Mouse (Mus musculus) intestine, embryonic 14.5 days (tissue): Measurements from ENCODE around the gene Wrap73. TPM values are rescaled to one million over a fixed set of nuclear protein-coding genes. Genes with fewer than 3 reads are reported as not detected.
A peak's percentile ranks its signal among the peaks of the same experiment; 100 is the strongest.

Experiments used
- ATAC-seq: fragments of 200-750 bp; cut with Nextera tagmentation; replicated peaks from 2 replicates; pipeline ENCODE4 v1.8.0; 2017; ENCODE audit warnings: low read depth, moderate number of reproducible peaks, moderate TSS enrichment, moderate library complexity; ENCODE audit not compliant: low FRiP score, low TSS enrichment
- DNase-seq: peaks from one replicate; pipeline ENCODE4 v3.0.0-alpha.2; 2018; ENCODE audit warnings: low spot score
- H3K27ac ChIP-seq: fragments of 300-500 bp; sonication (generic); 2 replicates; pipeline ENCODE4 v1.5.1; 2014; ENCODE audit warnings: low read depth, mild to moderate bottlenecking, control low read depth
- H3K27me3 ChIP-seq: fragments of 300-500 bp; sonication (generic); replicated peaks from 2 replicates; pipeline ENCODE4 v1.6.1; 2014; ENCODE audit warnings: low read length, control low read depth; ENCODE audit not compliant: control insufficient read depth, insufficient read depth
- H3K36me3 ChIP-seq: fragments of 300-500 bp; sonication (generic); 2 replicates; pipeline ENCODE4 v1.6.1; 2014; ENCODE audit warnings: low read length, control low read depth; ENCODE audit not compliant: control insufficient read depth, insufficient read depth
- H3K4me1 ChIP-seq: fragments of 300-500 bp; sonication (generic); replicated peaks from 2 replicates; pipeline ENCODE4 v1.6.1; 2014; ENCODE audit warnings: low read length, control low read depth, mixed read lengths; ENCODE audit not compliant: control insufficient read depth, insufficient read depth
- H3K4me2 ChIP-seq: fragments of 300-500 bp; sonication (generic); 2 replicates; pipeline ENCODE4 v1.6.1; 2014; ENCODE audit warnings: low read length
- H3K4me3 ChIP-seq: fragments of 300-500 bp; sonication (generic); 2 replicates; pipeline ENCODE4 v1.5.1; 2014; ENCODE audit warnings: low read depth, low read length, control low read depth, mixed read lengths
- H3K9ac ChIP-seq: fragments of 300-500 bp; sonication (generic); 2 replicates; pipeline ENCODE4 v1.6.1; 2014; ENCODE audit warnings: mild to moderate bottlenecking, low read length
- H3K9me3 ChIP-seq: fragments of 300-500 bp; sonication (generic); 2 replicates; pipeline ENCODE4 v1.6.1; 2016; ENCODE audit warnings: low read length, control low read depth; ENCODE audit not compliant: control insufficient read depth
- WGBS: fragments of 180-500 bp; shearing (Covaris S2); extraction: QIAGEN DNeasy Blood & Tissue Kit; methylation state at CpG from one replicate; pipeline ENCODE4 v1.1.7; 2014; 5-methylcytosine and 5-hydroxymethylcytosine counted together
- polyA plus RNA-seq: library from polyadenylated mRNA; unstranded; fragments of >200 nt; fragmentation: Nextera tagmentation; extraction: Ambion mirVana; gene quantifications from 2 replicates; pipeline ENCODE4 v1.2.1, GENCODE M21; 2014

Wrap73 gene
- polyA plus RNA-seq, 1 experiment from 2014 or later, result 32.7 TPM

GRCm38 (mm10) chr4:154127273-154127672 lies 14.9 kb upstream of the Wrap73 start:
- Histone ChIP-seq H3K27me3 (no peaks in the 10 kb centered on the region), H3K36me3 (no peaks in the 10 kb centered on the region), H3K4me2 (no peak overlapping the region), H3K4me1 (no peaks in the 10 kb centered on the region), H3K4me3 (no peak overlapping the region), H3K9me3 (no peaks in the 10 kb centered on the region), H3K27ac (no peak overlapping the region), H3K9ac (no peak overlapping the region)
- ATAC-seq (no peak), DNase-seq (no peak)
- WGBS, result 67% methylated on average over 3 of the region's 3 CpGs

- Histone ChIP-seq H3K4me3 (no peak overlapping the region), H3K9ac (no peak overlapping the region), H3K9me3 (no peaks in the 10 kb centered on the region), H3K27ac (no peak overlapping the region), H3K36me3 (no peaks in the 10 kb centered on the region), H3K27me3 (no peaks in the 10 kb centered on the region), H3K4me1 (no peaks in the 10 kb centered on the region), H3K4me2 (no peak overlapping the region)
- ATAC-seq (no peak), DNase-seq (no peak)
Measured at GRCm38 (mm10) chr4:154129950-154130349, 12.2 kb upstream of the Wrap73 start.

- no peak overlapping the region for H3K27ac ChIP-seq
- H3K4me3 ChIP-seq, result no peak overlapping the region
- no peak overlapping the region for H3K4me2 ChIP-seq
- peaks cover 14% of the 10 kb centered on the region for H3K27me3 ChIP-seq
- no peak overlapping the region for H3K9ac ChIP-seq
- H3K9me3 ChIP-seq, result no peaks in the 10 kb centered on the region
- DNase-seq (no peak), ATAC-seq (no peak)
- 71% methylated on average over 4 of the region's 4 CpGs for WGBS
- no peaks in the 10 kb centered on the region for H3K36me3 ChIP-seq
- no peaks in the 10 kb centered on the region for H3K4me1 ChIP-seq
Measured at GRCm38 (mm10) chr4:154131894-154132293, 10.3 kb upstream of the Wrap73 start.

- H3K4me1 ChIP-seq, result no peaks in the 10 kb centered on the region
- no peak overlapping the region for H3K4me2 ChIP-seq
- no peaks in the 10 kb centered on the region for H3K36me3 ChIP-seq
- DNase-seq (no peak), ATAC-seq (no peak)
- no peak overlapping the region for H3K27ac ChIP-seq
- H3K4me3 ChIP-seq, result no peak overlapping the region
- H3K27me3 ChIP-seq, result peaks cover 43% of the 10 kb centered on the region
- no peak overlapping the region for H3K9ac ChIP-seq
- H3K9me3 ChIP-seq, result no peaks in the 10 kb centered on the region
- 55% methylated on average over 4 of the region's 4 CpGs for WGBS
Measured at GRCm38 (mm10) chr4:154134803-154135202, 7.4 kb upstream of the Wrap73 start.

- Histone ChIP-seq H3K27me3 (peaks cover 65% of the 10 kb centered on the region), H3K9me3 (no peaks in the 10 kb centered on the region)
- WGBS, result 56% methylated on average over 5 of the region's 5 CpGs
Measured at GRCm38 (mm10) chr4:154137139-154137538, 5.0 kb upstream of the Wrap73 start.

GRCm38 (mm10) chr4:154139671-154140181 lies 2.4 kb upstream of the Wrap73 start:
- under 1% methylated on average over 48 of the region's 59 CpGs for WGBS
- Histone ChIP-seq H3K9ac (peak overlapping the region; percentile 29), H3K4me2 (peak overlapping the region; percentile 92), H3K4me3 (peak overlapping the region; percentile 44), H3K36me3 (no peaks in the 10 kb centered on the region), H3K27me3 (peaks cover 65% of the 10 kb centered on the region), H3K4me1 (peaks cover 4% of the 10 kb centered on the region; the same call in 1 of the 2 replicates), H3K27ac (no peak overlapping the region), H3K9me3 (no peaks in the 10 kb centered on the region)
- ATAC-seq, result no peak
- peak; percentile 73 for DNase-seq

More at GRCm38 (mm10) chr4:154137139-154137538, 5.0 kb upstream of the Wrap73 start:
- no peak overlapping the region for H3K4me2 ChIP-seq
- no peak overlapping the region for H3K9ac ChIP-seq
- peaks cover 4% of the 10 kb centered on the region; the same call in 1 of the 2 replicates for H3K4me1 ChIP-seq
- no peaks in the 10 kb centered on the region for H3K36me3 ChIP-seq
- no peak overlapping the region for H3K27ac ChIP-seq
- ATAC-seq (no peak), DNase-seq (no peak)
- H3K4me3 ChIP-seq, result no peak overlapping the region

GRCm38 (mm10) chr4:154140182-154140212 lies 2.2 kb upstream of the Wrap73 start, which contains the start of gene Trp73:
TSS of gene Trp73 (minus strand) at chr4:154140208.
- peak within 1 kb of the TSS; percentile 92 for H3K4me2 ChIP-seq
- DNase-seq, result no peak
- H3K27ac ChIP-seq, result no peak within 1 kb of the TSS
- no peak for ATAC-seq
- peaks cover 4% of the 10 kb centered on the region; the same call in 1 of the 2 replicates for H3K4me1 ChIP-seq
- peak within 1 kb of the TSS; percentile 29 for H3K9ac ChIP-seq
- 0% methylated on average over 4 of the region's 4 CpGs for WGBS
- H3K27me3 ChIP-seq, result peaks cover 65% of the 10 kb centered on the region
- no peaks in the 10 kb centered on the region for H3K9me3 ChIP-seq
- no peaks in the 10 kb centered on the region for H3K36me3 ChIP-seq
- H3K4me3 ChIP-seq, result peak within 1 kb of the TSS; percentile 44

- no peaks in the 10 kb centered on the region for H3K9me3 ChIP-seq
- no peaks in the 10 kb centered on the region for H3K36me3 ChIP-seq
- H3K9ac ChIP-seq, result peak overlapping the region; percentile 29; the same call in 1 of the 2 replicates
- ATAC-seq, result no peak
- peaks cover 63% of the 10 kb centered on the region for H3K27me3 ChIP-seq
- peak; percentile 78 for DNase-seq
- peak overlapping the region; percentile 92 for H3K4me2 ChIP-seq
- H3K4me3 ChIP-seq, result peak overlapping the region; percentile 44
- WGBS, result 3% methylated on average over 42 of the region's 46 CpGs
- H3K4me1 ChIP-seq, result peaks cover 4% of the 10 kb centered on the region; the same call in 1 of the 2 replicates
- H3K27ac ChIP-seq, result no peak overlapping the region
Measured at GRCm38 (mm10) chr4:154140213-154141008, 1.8 kb upstream of the Wrap73 start.
